Mouse (Mus musculus): Measurements from ENCODE around the gene Olfr49.

Gene Olfr49

DNA sequence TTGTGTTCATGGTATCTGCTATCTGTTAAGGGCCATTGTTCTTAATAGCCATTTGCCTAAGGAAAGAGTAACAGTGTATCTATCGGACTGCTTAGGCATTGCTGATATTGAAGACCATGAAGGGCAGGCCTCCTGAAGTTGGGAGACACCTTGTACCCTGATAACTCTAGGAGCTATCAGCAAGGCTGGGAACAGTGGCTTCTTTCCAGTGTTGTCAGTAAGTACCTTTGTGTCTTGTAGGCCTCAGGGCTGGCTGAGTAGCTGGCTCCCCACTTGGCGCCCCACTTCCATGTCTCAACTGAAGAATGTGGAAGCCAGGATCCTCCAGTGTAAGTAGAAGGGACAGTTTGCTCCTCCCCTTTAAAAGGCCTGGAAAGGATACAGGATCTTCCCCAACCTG is 23.4 kb downstream of the Olfr49 start:
- no peak for DNase-seq (ENCODE audit: low spot score)

DNA sequence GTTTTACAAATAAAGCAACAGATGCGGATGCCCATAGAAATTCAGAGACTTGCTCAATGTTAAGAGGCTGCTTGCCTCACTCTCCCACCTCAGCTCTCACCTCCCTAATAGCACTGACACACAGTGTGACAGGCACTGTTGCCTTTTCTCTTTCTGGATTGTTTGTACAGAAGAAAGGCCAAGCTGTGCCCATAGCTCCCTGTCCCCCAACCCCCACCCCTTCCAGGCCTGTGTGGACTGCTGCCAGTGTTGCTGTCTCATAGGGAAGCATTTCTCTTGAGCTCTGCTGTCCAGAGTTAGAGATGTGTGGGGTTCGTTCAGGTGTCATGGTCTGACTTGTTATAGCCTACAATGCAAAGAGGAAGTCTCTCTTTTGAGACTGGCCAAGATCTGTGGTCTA is 24.5 kb downstream of the Olfr49 start:
- DNase-seq (ENCODE audit: low spot score): no peak

DNA sequence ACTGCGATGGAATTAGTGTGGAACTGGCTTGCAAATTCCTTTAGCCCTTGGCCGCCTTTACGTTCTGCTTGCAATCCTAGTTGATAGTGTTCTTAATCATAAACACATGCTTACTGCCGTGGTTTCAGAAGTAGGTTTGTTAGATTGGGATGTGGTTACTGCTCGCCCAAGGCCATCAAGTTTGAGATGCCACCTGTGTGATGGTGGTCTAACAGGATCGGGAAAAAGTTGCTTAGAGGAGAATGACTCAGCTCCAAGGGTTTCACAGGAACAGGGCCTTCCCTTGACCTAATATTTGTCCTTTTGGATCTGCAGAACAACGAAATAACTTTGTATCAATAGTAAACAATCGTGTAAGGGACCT is 25.0 kb downstream of the Olfr49 start:
- DNase-seq (ENCODE audit: low spot score): no peak

DNA sequence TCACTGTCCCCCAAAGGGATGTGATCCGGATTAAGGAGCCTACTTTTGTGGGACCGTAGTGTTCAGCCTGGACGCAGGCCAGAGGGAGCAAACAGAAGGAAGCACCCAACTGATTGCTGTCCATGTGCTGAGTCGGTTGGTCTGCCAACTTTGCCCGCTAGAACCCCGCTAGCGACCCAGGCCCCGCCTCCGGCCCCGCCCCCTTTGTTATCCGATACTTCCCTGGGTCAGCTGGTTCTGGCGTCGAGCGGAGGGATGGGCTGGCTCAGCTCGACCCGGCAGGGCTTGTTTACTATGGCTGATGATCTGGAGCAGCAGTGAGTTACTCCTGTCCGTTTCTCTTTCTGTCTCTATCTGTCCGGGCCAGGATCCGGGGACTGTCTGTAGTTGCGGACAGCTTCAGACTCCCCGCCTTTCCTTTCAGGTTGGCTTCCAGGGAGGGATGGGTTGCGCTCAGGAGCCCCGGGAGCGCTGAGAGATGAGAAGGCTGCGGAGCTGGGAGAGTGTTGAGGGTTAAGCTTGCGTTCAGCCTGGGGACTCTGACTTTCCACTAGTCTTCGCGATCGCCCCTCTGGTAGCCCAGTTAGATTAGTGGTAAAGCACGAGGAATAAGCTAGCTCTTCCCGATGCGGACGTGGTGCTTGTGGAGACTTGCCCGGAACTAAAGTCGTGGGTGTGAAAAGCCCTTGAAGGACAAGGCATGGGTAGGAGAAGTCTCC is 25.6 kb downstream of the Olfr49 start:
- peak; percentile 91 for DNase-seq (ENCODE audit: low spot score)

DNA sequence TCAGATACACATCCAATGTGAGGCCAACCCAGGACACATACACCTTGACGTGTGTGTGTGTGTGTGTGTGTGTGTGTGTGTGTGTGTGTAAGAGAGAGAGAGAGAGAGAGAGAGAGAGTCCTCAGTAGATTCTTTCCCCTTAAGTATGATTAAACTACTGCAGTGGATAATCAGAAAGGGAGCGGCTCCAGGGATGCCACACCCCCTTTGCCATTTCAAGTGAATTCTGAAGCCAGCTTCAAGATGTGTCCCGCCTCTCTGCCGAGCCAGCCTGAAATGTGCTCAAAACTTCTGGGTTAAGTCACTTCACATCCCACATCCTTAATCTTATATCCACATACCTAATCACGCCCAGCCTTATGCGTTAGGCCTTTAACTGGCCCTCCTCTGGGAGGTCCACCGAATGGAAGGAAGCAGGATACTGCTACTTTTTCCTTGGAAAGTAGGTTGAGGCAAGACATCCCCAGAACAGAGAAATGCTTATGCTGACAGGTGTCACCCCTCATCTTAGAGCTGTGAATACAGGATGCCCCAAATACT is 26.5 kb downstream of the Olfr49 start:
- DNase-seq (ENCODE audit: low spot score): no peak

DNA sequence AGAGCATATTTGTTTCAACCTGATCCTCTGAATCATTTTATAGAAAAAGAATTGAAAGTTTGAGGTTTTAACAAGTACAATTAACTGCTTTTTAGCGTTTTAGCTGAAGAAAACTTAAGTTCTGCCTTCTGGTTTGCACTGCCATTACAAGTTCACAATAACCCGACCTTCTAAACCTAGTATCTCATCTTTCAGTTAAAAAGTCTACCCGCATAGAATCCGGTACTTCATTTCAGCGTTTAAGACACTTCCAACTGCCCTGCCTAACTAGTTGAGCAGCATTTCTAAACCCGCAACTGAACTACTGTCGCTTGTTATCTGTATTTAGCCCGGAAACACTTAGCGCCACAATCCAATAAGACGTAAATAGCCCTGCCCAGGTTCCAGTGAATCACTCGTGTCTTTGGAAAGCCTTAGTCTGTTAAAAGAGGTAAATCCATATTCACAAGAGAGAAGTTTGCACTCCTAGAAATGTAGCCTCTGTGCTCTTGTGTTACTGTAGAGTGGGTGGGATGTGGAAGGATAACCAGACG is 30.0 kb downstream of the Olfr49 start:
- no peak for DNase-seq (ENCODE audit: low spot score)

GRCm38 (mm10) chr14:54253741-54254291 is 30.9 kb downstream of the Olfr49 start, which contains the start of the genes Dad1 and Abhd4:
TSS of gene Dad1 (minus strand) at chr14:54254104.
TSS of gene Abhd4 (plus strand) at chr14:54254188.
- peak; percentile 96 for DNase-seq (ENCODE audit: low spot score)

DNA sequence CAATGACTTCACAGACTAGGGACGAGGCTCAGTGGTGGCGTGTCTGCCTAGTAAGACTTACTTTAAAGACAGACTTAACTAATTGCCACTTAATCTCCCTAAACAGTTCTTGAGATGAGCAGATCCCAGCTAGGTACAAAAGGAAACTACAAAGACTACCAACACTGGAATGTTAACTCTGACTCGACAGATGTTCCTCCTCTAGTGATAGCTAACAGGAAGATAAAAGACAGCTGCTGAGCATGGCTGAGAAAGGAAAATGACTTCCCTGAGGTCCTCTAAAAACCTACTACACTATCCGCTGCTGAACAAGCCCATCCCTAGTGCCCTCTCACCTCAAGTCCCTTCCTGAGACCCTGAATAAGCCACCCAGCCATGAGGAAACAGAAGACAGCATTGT is 34.6 kb downstream of the Olfr49 start:
- no peak for DNase-seq (ENCODE audit: low spot score)

GRCm38 (mm10) chr14:54249326-54249725 is 35.4 kb downstream of the Olfr49 start:
- DNase-seq (ENCODE audit: low spot score): no peak

GRCm38 (mm10) chr14:54246232-54246631 is 38.5 kb downstream of the Olfr49 start:
- DNase-seq (ENCODE audit: low spot score): no peak

DNA sequence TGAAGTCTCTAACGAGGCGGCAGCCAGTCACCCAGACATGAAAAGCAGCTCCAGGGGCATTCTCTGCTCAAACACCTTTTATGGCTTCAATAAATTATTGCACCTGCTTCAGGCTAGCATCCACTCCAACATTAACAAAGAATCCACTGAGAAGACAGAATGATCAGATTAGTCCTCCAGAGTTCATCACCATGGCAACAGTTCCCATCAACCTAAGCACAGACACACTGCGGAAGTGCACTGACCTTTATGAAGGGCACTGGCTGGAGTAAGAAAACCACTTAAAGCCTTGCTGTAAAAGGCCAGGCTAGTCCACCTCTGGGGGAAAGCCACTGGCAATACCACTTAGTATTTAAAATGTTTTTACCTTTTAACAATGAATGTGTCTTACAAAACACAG is 40.6 kb downstream of the Olfr49 start:
- no peak for DNase-seq (ENCODE audit: low spot score)

GRCm38 (mm10) chr14:54240542-54240941 is 44.2 kb downstream of the Olfr49 start:
- no peak for DNase-seq (ENCODE audit: low spot score)

GRCm38 (mm10) chr14:54239002-54239736 is 45.6 kb downstream of the Olfr49 start:
- DNase-seq (ENCODE audit: low spot score): no peak

DNA sequence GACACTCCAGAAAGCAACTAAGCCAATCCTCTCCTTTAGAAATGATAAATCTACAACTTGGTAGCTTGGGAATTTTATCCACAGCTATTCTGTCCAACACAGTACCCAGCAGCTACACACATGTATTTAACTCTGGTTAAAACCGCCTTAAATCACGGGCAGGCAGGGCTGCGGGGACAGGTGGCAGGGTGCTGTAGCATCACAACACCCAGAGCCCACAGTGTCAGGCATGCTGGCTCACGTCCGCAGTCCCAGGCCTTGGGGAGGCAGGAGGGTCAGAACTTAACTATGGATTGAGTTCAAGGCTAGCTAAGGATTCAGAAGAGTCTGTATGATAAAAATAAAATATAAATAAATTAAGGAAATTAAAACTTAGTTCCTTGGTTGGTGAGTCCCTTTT is 47.9 kb downstream of the Olfr49 start:
- DNase-seq (ENCODE audit: low spot score): no peak

DNA sequence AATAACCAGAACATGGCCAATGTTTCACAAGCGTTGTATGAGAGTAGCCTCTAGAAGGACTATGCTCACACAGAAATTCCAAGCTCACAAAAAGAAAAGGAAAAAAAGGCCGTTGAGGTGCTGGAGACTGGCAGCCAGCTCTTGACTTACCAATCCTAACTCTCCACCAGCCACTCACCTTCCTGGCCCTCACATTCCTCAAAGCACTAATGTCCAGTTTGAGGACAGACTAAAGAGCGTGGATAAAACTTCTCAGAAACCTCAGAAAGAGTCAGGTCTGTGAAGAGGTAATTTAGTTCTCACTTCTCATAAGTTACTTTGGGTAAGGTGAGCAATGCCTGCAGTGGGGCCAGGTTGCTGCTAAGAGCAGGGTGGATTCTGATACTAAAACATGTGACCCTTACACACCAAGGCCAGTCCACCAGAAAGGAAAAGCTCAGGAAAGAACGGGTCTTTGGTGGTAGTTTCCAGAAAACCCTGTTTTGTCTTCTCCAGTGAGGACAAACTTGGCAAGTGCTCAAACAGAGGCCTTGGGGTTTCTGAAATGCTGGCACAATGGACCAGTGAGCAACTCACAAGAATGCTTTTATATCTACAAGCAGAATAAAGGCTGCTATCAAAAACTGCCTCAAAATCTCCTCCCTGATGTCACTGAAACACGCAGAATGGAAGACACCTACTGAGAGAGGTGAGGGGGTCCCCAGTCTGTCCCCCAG is 48.8 kb downstream of the Olfr49 start:
- DNase-seq (ENCODE audit: low spot score): no peak

GRCm38 (mm10) chr14:54234231-54235040 is 50.3 kb downstream of the Olfr49 start:
- no peak for DNase-seq (ENCODE audit: low spot score)

- no peak for DNase-seq (ENCODE audit: low spot score)
Measured at GRCm38 (mm10) chr14:54233559-54234143, 51.1 kb downstream of the Olfr49 start.

DNA sequence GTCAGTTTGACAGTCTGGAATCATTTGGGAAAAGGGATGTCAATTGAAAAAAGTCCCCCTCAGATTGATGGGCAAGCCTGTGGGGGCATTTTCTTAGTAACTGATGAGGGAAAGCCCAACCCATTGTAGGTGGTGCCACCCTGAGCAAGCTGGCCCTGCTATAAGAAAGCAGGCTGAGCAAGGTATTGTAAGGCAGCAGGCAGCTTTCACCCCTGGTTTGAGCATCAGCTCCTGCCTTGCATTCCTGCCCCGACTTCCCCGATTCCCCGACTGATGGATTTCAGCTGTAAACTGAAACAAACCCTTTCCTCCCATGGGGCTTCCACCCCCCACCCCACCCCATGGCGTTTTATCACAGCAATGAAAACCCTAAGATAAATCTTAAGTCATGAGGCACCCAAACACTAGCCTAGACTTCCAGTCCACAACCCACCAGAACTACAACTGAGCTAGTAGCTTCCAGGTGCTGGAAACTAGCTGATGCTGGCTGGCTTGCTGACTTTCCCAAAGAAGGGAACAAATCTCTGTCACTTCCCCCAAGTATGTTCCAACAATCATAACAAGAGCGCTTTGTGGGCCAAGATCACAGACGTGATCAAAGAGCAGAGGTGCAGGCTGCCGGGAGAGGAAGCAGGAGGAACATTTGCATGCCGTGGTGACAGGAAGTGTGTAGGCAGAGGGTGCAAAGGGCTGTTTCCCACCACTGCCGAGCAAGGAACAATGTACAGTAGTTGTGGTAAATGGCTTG is 51.8 kb downstream of the Olfr49 start:
- no peak for DNase-seq (ENCODE audit: low spot score)

DNA sequence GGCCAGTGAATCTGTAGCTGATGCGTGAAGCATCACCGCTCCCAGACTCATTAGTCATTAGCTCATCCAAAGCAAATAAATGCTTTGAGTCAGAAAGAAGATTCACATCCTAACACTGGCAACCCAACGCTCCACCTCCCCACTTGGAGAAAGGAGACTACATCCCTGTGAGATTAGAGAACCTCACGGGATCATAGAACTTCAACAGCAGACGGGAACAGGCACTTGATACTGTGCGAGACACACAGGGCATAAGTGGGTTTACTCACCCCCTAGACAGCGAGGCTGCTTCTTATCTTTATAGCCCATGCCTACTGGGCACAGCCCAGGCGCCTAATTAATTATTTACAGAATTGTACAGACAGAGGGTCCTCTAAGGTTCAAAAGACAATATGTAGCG is 52.6 kb downstream of the Olfr49 start:
- no peak for DNase-seq (ENCODE audit: low spot score)
